Mouse (Mus musculus): Measurements from ENCODE around the gene Gm10277. TPM values are rescaled to one million over a fixed set of nuclear protein-coding genes. Genes with fewer than 3 reads are reported as not detected.

Gene Gm10277
- not detected in 2 replicates for polyA plus RNA-seq (2012)

DNA sequence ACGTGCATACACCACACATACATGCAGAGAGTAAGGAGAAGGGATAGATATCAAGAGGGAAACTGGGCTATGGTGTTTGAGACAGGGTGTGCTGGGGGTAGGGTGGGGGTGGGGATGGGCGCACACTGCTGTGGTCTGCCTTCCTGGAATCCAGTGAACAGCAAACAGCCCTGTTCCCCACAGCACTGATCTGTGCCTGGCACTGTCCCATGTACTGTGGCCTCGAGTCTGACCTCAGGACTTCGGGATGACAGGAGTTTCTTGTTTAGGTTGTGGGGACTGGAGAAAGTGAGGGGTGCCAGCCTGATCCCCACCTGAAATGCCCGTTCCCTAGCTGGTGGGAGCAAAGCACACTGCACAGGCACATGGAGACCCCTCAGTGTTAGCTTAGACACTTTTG, at the start of gene Gm10277:
Gm10277 (minus strand) TSS at position 41 of the 400 bp plus-strand sequence.
- TF ChIP-seq GATA1 (IDR thresholded peaks at IDR 0.05; ENCODE audit: low read length), result no peak

DNA sequence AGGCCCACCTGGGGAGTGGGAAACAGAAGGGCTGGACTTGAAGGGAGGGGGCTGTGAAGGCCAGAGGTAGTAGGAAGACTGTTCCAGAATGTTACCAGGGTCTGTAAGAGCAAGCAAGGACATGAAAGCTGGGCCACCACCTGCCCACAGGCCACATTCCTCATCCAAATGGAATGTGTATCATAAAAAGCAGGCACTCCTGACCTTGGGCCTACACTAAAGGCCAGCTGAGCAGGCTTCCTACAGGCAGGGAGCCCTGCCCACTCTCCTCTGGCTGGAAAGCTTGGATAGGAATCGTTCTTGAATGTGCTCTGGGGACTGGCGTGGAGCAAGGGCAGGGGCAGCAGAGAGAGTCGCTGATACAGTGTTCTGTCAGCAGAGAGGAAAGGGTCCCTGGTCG, 49.2 kb upstream of the Gm10277 start:
- no peak for TF ChIP-seq GATA1 (IDR thresholded peaks at IDR 0.05; ENCODE audit: low read length)

DNA sequence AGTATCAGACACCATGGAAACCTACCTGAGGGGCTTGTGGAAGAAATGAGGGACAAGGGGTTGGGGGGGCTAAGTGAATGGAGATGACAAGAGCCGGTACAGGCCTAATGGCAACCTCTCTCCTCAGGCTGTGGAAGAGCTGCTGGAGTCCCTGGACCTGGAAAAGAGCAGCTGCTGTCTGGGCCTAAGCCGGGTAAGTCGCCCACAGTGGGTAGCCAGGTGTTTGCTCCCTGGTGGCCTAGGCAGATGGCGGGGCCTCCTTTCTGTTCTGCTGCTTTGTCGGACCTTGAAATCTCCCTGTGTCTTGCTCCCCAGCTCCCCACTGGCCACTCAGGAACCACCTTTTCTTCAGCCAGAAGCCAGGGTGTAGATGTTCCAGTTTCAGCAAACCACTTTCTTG, 48.7 kb upstream of the Gm10277 start:
- TF ChIP-seq GATA1 (IDR thresholded peaks at IDR 0.05; ENCODE audit: low read length), result no peak

DNA sequence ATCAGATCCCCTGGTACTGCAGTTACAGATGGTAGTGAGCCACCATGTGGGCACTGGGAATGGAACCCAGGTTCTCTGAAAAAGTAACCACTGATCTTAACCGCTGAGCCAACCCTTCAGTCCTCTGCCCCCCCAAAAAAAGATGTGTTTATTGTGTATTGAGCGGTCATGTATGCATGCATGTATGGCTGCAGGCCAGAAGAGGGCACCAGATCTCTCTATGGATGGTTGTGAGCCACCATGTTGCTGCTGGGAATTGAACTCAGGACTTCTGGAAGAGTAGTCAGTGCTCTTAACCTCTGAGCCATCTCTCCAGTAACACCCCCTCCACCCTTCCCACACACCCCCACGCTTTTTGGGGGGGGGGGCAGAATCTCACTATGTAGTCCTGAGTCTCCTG, 47.6 kb upstream of the Gm10277 start:
- TF ChIP-seq GATA1 (IDR thresholded peaks at IDR 0.05; ENCODE audit: low read length), result no peak

DNA sequence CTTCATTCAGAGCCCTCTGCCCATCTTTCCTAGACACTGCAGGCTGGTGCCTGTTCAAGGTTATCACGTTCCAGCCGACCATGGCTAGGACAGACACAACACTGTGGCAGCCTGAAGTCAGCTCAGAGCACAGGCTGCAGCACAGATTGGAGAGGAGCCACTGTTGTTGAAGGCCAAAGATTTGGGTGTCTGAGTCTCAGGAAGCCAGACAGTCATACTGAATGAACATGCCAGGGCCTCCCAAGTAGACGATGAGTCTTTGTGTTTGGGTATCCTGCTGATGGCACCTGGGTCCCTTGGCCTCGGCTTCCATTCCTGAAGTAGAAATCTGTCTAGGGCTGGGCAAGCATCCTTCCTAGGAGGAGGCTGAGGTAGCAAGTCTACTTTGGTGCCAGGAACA, 45.0 kb upstream of the Gm10277 start:
- TF ChIP-seq GATA1 (IDR thresholded peaks at IDR 0.05; ENCODE audit: low read length), result no peak

DNA sequence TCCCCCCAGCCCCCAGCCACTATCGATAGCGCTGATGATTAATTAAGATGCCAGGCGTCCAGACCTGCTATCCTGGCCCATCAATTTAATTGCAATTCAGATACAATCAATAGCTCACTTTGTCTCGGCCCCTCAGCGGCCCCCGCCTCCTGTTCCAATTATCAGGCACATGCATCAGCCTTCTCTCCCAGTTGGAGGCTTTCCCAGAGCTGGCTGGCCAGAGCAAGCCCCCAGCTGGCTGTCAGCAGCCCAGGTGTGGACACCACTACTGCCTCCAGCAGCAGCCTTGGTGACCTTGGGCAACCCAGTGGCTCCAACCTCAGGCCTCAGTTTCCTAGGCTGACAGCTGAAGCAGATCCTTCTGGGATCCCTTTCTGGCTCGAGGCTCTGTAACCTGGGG, 43.3 kb upstream of the Gm10277 start:
- no peak for TF ChIP-seq GATA1 (IDR thresholded peaks at IDR 0.05; ENCODE audit: low read length)

DNA sequence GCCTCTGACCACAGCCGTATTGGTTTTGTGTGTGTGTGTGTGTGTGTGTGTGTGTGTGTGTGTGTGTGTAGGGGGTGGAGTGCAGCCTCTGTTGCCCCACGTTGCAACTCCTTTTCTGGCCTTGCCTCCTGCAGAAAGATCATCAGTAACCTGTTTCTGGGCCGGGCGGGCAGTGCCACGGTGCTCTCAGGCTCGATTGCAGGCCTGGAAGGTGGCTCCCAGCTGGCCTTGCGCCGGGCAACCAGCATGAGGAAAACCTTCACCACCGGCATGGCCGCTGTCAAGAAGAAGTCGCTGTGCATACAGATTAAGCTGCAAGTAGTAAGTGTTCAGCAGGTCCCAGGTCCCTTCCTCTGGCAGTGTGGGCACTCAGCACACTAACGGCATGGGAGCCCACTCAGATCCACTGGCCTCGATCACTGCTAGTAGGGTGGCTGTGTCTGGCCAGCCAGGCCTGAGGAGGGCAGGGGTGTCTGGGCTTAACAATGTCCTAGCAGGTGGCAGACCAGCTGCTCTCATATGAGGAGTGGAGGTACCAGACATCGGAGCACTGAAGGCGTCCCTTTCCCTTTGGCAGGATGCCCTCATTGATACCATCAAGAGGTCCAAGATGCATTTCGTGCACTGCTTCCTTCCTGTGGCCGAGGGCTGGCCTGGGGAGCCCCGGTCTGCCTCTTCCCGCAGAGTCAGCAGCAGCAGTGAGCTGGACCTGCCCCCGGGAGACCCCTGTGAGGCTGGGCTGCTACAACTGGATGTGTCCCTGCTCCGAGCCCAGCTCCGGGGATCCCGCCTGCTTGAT, 41.7 kb upstream of the Gm10277 start:
- no peak for TF ChIP-seq GATA1 (IDR thresholded peaks at IDR 0.05; ENCODE audit: low read length)

DNA sequence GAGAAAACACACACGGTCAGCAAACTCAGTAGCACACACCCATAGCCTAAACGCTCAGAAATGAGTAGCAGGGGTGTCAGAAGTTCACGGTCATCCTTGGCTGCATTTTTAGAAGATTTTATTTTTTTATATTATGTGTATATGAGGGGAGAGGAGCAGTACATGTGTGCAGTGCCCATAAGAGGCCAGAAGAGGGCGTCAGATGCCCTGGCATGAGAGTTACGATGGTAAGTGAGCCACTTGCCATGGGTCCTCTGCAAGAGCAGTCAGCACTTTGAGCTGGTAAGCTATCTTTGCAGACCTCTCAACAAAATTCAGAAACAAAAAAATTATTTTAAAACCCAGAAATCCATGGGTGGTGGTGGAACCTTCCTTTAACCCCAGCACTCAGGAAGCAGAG, 40.6 kb upstream of the Gm10277 start:
- TF ChIP-seq GATA1 (IDR thresholded peaks at IDR 0.05; ENCODE audit: low read length), result no peak

DNA sequence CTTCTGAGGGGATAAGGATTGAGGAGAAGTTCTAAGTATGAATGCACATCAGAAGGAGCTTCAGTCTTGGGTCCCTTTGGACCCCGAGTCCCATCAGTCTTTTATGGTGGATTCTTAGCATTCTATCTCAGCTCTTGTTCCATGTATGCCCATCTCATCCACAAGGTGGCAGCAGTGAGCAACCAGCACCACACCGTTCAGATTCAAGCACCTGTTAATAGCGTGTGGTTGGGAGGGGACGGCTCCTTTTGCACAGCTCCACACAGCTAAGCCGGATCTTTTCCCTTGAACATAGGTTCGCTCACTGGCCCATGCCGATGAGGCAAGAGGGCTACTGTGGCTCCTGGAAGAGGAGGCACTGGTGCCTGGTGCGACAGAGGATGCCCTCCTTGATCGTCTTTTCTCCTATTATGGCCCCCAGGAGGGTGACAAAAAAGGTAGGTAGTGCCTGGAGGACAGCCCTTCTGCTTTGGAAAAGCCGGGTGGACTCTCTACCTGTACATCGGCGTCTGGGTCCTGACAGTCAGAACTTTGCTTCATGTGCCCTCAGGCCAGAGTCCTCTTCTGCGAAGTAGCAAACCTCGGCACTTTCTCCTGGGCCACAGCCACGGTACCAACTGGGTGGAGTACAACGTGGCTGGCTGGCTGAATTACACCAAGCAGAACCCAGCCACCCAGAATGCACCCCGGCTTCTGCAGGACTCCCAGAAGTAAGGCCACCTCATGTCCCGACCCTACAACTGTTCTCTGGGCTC, 39.9 kb upstream of the Gm10277 start:
- TF ChIP-seq GATA1 (IDR thresholded peaks at IDR 0.05; ENCODE audit: low read length), result no peak

DNA sequence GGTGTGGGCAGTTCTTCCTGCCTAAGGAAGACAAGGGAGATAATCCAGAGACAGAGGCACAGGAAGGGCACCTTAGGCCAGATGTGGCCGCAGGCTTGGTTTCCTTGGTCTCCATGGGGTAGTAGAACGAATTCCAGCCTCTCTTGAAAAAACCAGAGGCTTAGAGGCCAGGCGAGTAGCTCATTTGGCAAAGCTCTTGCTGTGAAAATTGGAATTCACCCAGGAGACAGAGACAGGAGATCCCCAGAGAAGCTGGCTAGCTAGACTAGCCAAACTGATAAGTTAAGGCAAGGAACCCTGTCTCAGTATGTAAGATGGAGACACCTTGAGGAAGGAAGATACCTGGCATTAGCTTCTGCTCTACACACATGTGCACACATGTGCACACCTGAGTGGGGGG, 38.8 kb upstream of the Gm10277 start:
- no peak for TF ChIP-seq GATA1 (IDR thresholded peaks at IDR 0.05; ENCODE audit: low read length)

DNA sequence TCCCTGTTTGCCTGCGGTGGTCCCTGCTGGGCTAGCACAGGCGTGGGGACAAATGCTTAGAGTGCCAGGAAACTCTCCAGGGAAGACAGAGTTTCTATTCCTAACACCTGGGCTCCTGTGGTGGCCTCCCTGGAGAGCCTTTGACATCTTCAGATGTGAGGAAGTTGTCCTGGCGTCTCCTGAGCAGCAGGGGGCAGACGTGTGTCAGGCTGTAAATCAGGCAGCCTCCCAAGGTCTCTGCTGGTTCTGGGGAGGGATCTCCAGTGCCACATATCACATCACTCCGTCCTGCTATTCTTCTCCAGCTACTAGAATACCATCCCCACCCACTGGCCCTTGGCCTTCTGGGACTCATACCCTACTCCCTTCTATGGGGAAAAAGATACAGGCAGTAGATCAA, 38.3 kb upstream of the Gm10277 start:
- no peak for TF ChIP-seq GATA1 (IDR thresholded peaks at IDR 0.05; ENCODE audit: low read length)

DNA sequence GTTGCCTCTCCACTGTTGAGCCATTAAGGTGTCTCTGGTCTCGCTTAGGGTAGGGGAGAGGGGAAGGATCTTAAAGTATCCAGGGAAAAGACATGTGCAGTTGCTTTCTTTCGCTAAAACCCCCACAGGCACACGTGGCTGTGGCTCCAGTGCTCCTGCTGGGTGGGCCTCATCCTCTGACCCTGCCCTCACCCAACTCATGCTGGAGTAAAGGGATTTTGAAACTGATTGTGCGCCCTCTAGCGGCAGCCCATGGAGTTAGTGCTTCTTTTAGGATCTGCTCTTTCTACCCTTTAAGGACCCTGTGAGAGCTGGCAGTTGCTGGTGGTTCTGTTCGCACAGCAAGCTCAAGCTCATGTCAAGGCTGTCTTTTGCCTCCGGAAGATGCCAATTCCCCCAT, 35.2 kb upstream of the Gm10277 start:
- no peak for TF ChIP-seq GATA1 (IDR thresholded peaks at IDR 0.05; ENCODE audit: low read length)

DNA sequence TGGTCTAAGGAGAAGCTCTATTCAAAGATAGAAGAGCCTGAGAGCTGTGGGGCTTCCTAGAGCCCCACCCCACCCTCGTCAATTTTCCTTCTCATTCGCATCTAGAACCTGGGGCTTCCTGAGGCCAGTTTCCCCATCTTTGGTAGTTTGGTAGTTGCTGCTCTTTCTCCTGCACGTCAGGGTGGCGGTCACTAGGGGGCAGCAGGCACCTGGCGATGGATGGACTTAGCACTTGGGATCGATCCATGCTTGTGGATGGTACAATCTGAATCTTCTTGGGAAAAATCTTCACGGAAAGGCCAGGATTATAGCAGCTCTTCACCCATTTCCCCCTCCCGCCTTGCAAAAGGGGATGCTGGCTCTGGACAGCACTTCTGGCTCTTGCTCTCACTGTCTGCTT, 34.1 kb upstream of the Gm10277 start:
- no peak for TF ChIP-seq GATA1 (IDR thresholded peaks at IDR 0.05; ENCODE audit: low read length)

DNA sequence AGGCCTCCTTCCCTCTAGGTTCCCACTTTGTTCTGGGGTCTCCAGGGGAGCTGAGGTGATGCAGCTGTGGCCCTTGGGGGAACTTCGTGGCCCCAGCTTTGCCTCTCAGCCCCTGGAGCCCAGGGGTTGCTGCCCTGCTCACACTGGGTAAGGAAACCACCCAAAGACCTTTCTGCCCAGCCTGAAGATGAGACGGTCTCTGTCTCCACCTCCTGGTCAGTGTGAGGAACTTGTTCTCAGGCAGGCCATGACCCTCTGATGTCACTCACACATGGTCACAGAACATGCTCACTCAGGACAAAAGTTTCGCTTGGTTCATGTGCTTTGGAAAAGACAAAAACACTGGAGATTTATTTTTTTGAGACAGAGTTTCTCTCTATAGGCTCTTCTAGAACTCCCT, 28.5 kb upstream of the Gm10277 start:
- TF ChIP-seq GATA1 (IDR thresholded peaks at IDR 0.05; ENCODE audit: low read length), result no peak

DNA sequence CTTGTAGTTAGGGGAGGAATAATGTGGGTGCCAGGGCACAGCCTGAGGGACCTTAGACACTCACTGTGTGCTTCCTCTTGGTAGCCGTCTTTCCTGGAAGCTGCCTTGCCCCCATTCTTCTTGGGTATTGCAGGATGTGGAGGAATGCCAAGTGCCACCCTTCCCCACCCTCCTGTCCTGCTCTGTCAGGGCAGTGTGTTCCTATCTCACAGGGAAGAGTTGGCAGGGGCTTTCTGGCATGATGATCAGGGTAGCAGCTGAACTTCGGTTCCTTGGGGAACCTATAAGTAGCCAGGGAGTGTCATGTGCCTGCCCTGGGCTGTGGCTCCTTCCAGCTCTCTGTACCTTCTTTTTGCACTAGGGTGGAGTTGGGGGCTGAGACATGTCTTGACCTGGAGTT, 26.4 kb upstream of the Gm10277 start:
- no peak for TF ChIP-seq GATA1 (IDR thresholded peaks at IDR 0.05; ENCODE audit: low read length)

DNA sequence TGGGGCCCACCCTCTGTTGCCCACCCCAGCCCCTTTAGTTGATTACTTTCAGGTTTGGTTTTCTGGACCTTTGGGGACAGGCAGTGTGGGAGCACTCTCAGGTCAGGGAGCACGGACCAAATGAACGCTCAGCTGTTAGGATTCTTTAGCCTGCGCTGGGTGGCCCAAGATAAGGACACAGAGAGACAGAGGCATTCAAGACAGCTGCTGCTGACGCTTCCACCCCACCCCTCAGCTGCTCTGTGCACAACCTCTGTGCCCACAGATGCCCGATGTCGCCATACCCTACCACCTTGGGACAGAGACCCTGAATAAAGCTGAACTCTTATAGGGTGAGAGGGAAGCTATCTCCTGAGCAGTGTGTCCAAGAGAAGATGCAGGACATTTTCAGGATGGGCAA, 22.5 kb upstream of the Gm10277 start:
- no peak for TF ChIP-seq GATA1 (IDR thresholded peaks at IDR 0.05; ENCODE audit: low read length)

DNA sequence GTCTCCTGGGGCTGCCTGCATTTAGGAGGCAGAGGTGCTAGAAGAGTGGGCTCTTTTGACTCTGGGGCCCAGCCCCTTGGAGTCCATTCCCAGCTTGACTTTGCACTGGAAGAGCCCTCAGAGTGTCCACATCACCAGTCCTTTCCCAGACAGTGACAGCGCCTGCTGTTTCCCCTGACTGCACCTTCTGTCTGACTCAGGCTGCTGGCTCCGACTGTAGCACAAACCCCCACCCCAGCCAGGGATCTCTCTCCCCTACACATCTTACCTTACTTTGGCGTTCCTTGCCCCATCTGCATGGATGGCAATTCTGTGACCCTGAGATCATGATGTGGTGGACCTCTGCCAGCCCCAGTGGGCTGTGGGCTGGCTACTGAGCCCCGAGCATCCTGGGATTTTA, 21.7 kb upstream of the Gm10277 start:
- TF ChIP-seq GATA1 (IDR thresholded peaks at IDR 0.05; ENCODE audit: low read length), result no peak
